Comparison of ENCODE assay signal across 9 mouse cellular contexts in the genomic region with DNA sequence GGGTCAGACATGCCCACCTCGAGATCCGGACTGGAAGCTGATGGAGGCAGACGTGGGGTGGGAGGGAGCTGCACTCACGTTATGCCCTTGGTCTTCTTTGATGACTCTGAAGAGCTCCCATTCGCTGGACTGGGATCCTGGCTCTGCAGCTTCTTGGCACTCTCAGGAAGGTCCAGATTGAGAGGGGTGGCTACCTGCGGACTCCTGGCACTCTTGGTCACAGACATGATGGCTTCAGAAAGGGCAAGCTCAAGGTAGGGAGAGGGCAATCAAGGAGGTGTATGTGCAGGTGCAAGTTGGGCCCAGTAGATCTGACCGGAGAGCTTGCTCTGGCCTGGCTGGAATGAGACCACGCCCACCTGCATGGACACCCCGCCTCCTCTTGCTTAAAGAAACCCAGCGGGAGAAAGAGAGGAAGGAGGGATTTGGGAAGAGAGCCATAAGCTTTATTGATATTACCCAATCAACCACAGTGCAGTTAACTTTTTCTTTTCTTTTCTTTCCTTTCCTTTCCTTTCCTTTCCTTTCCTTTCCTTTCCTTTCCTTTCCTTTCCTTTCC. TPM values are rescaled to one million over a fixed set of nuclear protein-coding genes. Genes with fewer than 3 reads are reported as not detected.
DNase-seq lines count a peak whose midpoint lies in the region; ATAC-seq and TF ChIP-seq lines count a peak whose summit lies in the region.
"Had no signal": no experiment of that assay in that cellular context is flagged by ENCODE, and none has a peak within 500 bp of the region (broad histone marks: within the 10 kb centered on the region; RNA-seq: fewer than 3 reads in every experiment).

A gene (minus strand): TSS at position 345 of the 559 bp plus-strand sequence.

- no peaks in the 10 kb centered on the region for H3K27me3 ChIP-seq in liver, embryonic 12.5 days (replicated peaks)
- 0 out of 2 replicates have a peak, but pooled peaks cover 6% of the 10 kb centered on the region for H3K27me3 ChIP-seq in embryonic facial prominence, embryonic 10.5 days (replicated peaks; ENCODE audit: low read depth, poor library complexity, severe bottlenecking)
- no peaks in the 10 kb centered on the region for H3K27me3 ChIP-seq in midbrain, postnatal 0 days (ENCODE audit: insufficient read depth, low read length)
- H3K27me3 ChIP-seq in forebrain, embryonic 15.5 days: no peaks in the 10 kb centered on the region
- H3K27me3 ChIP-seq: neural tube, embryonic 13.5 days had no signal

- H3K9ac ChIP-seq in liver, embryonic 12.5 days: no peak within 1 kb of the TSS
- no peak within 1 kb of the TSS for H3K9ac ChIP-seq in midbrain, postnatal 0 days (replicated peaks; ENCODE audit: low read length, poor library complexity, severe bottlenecking)
- no peak within 1 kb of the TSS for H3K9ac ChIP-seq in forebrain, embryonic 15.5 days (replicated peaks)
- H3K9ac ChIP-seq: neural tube, embryonic 13.5 days had no signal

- TF ChIP-seq CTCF in midbrain, postnatal 0 days (IDR thresholded peaks at IDR 0.05): no peak

- peak; percentile 45 for DNase-seq in urinary bladder, postnatal 14 days (ENCODE audit: low spot score)
- no peak for DNase-seq in urinary bladder, adult 2 months (ENCODE audit: low spot score)
- DNase-seq in cerebellum, adult 8-10 months: peak; percentile 71
- no peak for DNase-seq in embryonic facial prominence, embryonic 10.5 days (ENCODE audit: low spot score)
- no peak for DNase-seq in midbrain, postnatal 0 days (ENCODE audit: low spot score)
- DNase-seq: thymus, postnatal 36 days had no signal

- H3K4me3 ChIP-seq in liver, embryonic 12.5 days: peak within 1 kb of the TSS; percentile 20
- no peak within 1 kb of the TSS for H3K4me3 ChIP-seq in embryonic facial prominence, embryonic 10.5 days
- H3K4me3 ChIP-seq in midbrain, postnatal 0 days (ENCODE audit: low read depth, low read length): no peak within 1 kb of the TSS
- no peak within 1 kb of the TSS for H3K4me3 ChIP-seq in forebrain, embryonic 15.5 days
- H3K4me3 ChIP-seq: neural tube, embryonic 13.5 days had no signal

- H3K4me1 ChIP-seq in liver, embryonic 12.5 days: no peaks in the 10 kb centered on the region
- peaks cover 20% of the 10 kb centered on the region for H3K4me1 ChIP-seq in embryonic facial prominence, embryonic 10.5 days
- no peaks in the 10 kb centered on the region for H3K4me1 ChIP-seq in midbrain, postnatal 0 days (ENCODE audit: insufficient read depth, low read length)
- H3K4me1 ChIP-seq in forebrain, embryonic 15.5 days: no peaks in the 10 kb centered on the region
- H3K4me1 ChIP-seq: neural tube, embryonic 13.5 days had no signal

- ATAC-seq in liver, embryonic 12.5 days: no peak
- ATAC-seq in midbrain, postnatal 0 days (ENCODE audit: low FRiP score): no peak
- no peak for ATAC-seq in forebrain, embryonic 15.5 days (replicated peaks)

- WGBS in liver, embryonic 12.5 days (ENCODE audit: insufficient replicate concordance): 30% methylated on average over 10 of the region's 10 CpGs
- 23% methylated on average over 10 of the region's 10 CpGs for WGBS in embryonic facial prominence, embryonic 10.5 days
- 30% methylated on average over 10 of the region's 10 CpGs for WGBS in midbrain, postnatal 0 days
- WGBS in forebrain, embryonic 15.5 days: 20% methylated on average over 10 of the region's 10 CpGs

- H3K9me3 ChIP-seq in liver, embryonic 12.5 days (replicated peaks): no peaks in the 10 kb centered on the region
- H3K9me3 ChIP-seq in embryonic facial prominence, embryonic 10.5 days: no peaks in the 10 kb centered on the region
- H3K9me3 ChIP-seq in midbrain, postnatal 0 days (ENCODE audit: low read length): no peaks in the 10 kb centered on the region
- H3K9me3 ChIP-seq in forebrain, embryonic 15.5 days: no peaks in the 10 kb centered on the region
- H3K9me3 ChIP-seq: neural tube, embryonic 13.5 days had no signal

- peak within 1 kb of the TSS; percentile 8; the same call in 1 of the 2 replicates for H3K27ac ChIP-seq in liver, embryonic 12.5 days
- H3K27ac ChIP-seq in embryonic facial prominence, embryonic 10.5 days (replicated peaks): no peak within 1 kb of the TSS
- H3K27ac ChIP-seq in midbrain, postnatal 0 days (ENCODE audit: low read depth, low read length): no peak within 1 kb of the TSS
- no peak within 1 kb of the TSS for H3K27ac ChIP-seq in forebrain, embryonic 15.5 days (replicated peaks)
- H3K27ac ChIP-seq: neural tube, embryonic 13.5 days had no signal

- no peaks in the 10 kb centered on the region for H3K36me3 ChIP-seq in liver, embryonic 12.5 days
- H3K36me3 ChIP-seq in embryonic facial prominence, embryonic 10.5 days (replicated peaks): no peaks in the 10 kb centered on the region
- no peaks in the 10 kb centered on the region for H3K36me3 ChIP-seq in midbrain, postnatal 0 days (ENCODE audit: insufficient read depth, low read length)
- no peaks in the 10 kb centered on the region for H3K36me3 ChIP-seq in forebrain, embryonic 15.5 days
- H3K36me3 ChIP-seq: neural tube, embryonic 13.5 days had no signal

- peak within 1 kb of the TSS; percentile 35 for H3K4me2 ChIP-seq in liver, embryonic 12.5 days
- no peak within 1 kb of the TSS for H3K4me2 ChIP-seq in midbrain, postnatal 0 days (ENCODE audit: low read depth, low read length, poor library complexity, severe bottlenecking)
- no peak within 1 kb of the TSS for H3K4me2 ChIP-seq in forebrain, embryonic 15.5 days (replicated peaks)
- H3K4me2 ChIP-seq: neural tube, embryonic 13.5 days had no signal

RNA-seq across cellular contexts. Expression of the gene that starts here (rescaled TPM):
- 3.1 and 4.5 TPM in 2 replicates for polyA plus RNA-seq in urinary bladder, adult 2 months (2012; rRNA removed)
- polyA plus RNA-seq in liver, embryonic 12.5 days (2016; fragmentation: Nextera tagmentation; extraction: Ambion mirVana): 6.3 and 6.9 TPM in 2 replicates
- polyA plus RNA-seq in embryonic facial prominence, embryonic 10.5 days (2016; fragmentation: Nextera tagmentation; extraction: Ambion mirVana): 0.50 and 0.96 TPM in 2 replicates
- 0.27 and 0.61 TPM in 2 replicates for total RNA-seq in midbrain, postnatal 0 days (2014; rRNA removed)
- 0.52 and 0.79 TPM in 2 replicates for polyA plus RNA-seq in midbrain, postnatal 0 days (2015; fragmentation: Nextera tagmentation; extraction: Ambion mirVana)
- polyA plus RNA-seq in forebrain, embryonic 15.5 days (2015; fragmentation: Nextera tagmentation; extraction: Ambion mirVana): 0.08 TPM in 1 of 2 replicates, not detected in the other

Comparison
In these comparisons a context has a peak if more than half of its experiments do, and no peak if none do; other contexts are left out.
1. DNase-seq: peak in urinary bladder, postnatal 14 days (single experiment) and cerebellum, adult 8-10 months (single experiment); none in urinary bladder, adult 2 months (single experiment), embryonic facial prominence, embryonic 10.5 days (single experiment) and midbrain, postnatal 0 days (single experiment).